Mouse (Mus musculus) liver, embryonic 14.5 days (tissue): ENCODE data around the gene Dyrk3.

ENCODE experiments used
- CTCF ChIP-seq: IDR thresholded peaks from 2 replicates; pipeline ENCODE4 v1.5.1; 2016; ENCODE audit warnings: antibody characterized with exemption, low read depth, control low read depth
- EP300 ChIP-seq: IDR thresholded peaks from 2 replicates; pipeline ENCODE4 v1.6.1; 2016; ENCODE audit warnings: antibody characterized with exemption, low read depth

DNA sequence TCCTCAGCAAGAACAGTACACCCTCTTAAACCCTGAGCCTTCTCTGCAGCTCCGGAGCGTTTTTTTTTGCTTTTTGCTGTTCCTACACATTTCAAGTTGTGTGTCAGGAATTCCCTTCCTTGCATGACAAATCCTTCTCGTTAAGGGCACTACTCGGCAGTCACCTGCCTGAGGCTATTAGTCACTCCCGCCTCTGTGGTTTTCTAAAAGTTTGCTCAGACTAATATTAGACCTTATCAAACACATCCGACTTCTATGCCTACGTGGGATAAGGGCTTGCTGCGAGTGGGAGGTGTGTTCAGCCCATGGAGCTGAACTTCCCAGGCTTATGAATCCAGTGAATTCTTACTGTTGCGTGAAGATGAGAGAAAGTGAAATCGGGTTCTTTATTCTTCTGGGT is 19.6 kb downstream of the Dyrk3 start:
- TF ChIP-seq EP300 = no peak
- TF ChIP-seq CTCF = no peak
